Mouse (Mus musculus): Measurements from ENCODE around the gene Adgrg1.

GRCm38 (mm10) chr8:94976651-94977417 is 2.3 kb downstream of the Adgrg1 start:
- TF ChIP-seq CTCF (IDR thresholded peaks at IDR 0.05) = no peak
- no peak for TF ChIP-seq EP300 (IDR thresholded peaks at IDR 0.05)

Measured in lung, postnatal 0 days (tissue).